Mouse (Mus musculus): ENCODE results near the gene Shmt1. TPM values are rescaled to one million over a fixed set of nuclear protein-coding genes. Genes with fewer than 3 reads are reported as not detected.

Shmt1 gene
- 10 to 100 TPM; 19.5 to 24.9 TPM for polyA plus RNA-seq (2017; shearing (Covaris generic))

GRCm38 (mm10) chr11:60811618-60812017, at the start of gene Shmt1:
Gene Shmt1, minus strand, starts transcription at chr11:60811718.

GRCm38 (mm10) chr11:60830433-60831052, 19.0 kb upstream of the Shmt1 start, which contains the start of gene Dhrs7b:
Gene Dhrs7b, plus strand, starts transcription at chr11:60830631.

GRCm38 (mm10) chr11:60776829-60777740, 34.4 kb downstream of the Shmt1 start, which contains the start of the genes Top3a and Smcr8:
Gene Top3a, minus strand, starts transcription at chr11:60777365.
Gene Smcr8, plus strand, starts transcription at chr11:60777524.

Other genes with a start within 250 kb of the Shmt1 start
- gene Llgl1, start 112.0 kb downstream of the Shmt1 start, polyA plus RNA-seq (2017; shearing (Covaris generic)) = 10 to 100 TPM; 31.0 to 32.5 TPM
- 100 to 1,000 TPM; 104 to 176 TPM for gene Flii, start 84.5 kb downstream of the Shmt1 start, polyA plus RNA-seq (2017; shearing (Covaris generic))
- gene Mief2, start 83.3 kb downstream of the Shmt1 start, polyA plus RNA-seq (2017; shearing (Covaris generic)) = 10 to 100 TPM; 13.6 to 17.9 TPM
- gene Top3a, start 34.4 kb downstream of the Shmt1 start, polyA plus RNA-seq (2017; shearing (Covaris generic)) = 10 to 100 TPM in 1 of 2 experiments, 1 to 10 TPM in 1; 9.9 to 10.6 TPM
- 1 to 10 TPM; 4.9 to 8.7 TPM for gene Smcr8, start 34.2 kb downstream of the Shmt1 start, polyA plus RNA-seq (2017; shearing (Covaris generic))
- gene Dhrs7b, start 18.9 kb upstream of the Shmt1 start, polyA plus RNA-seq (2017; shearing (Covaris generic)) = 10 to 100 TPM; 27.0 to 27.2 TPM
- 10 to 100 TPM; 26.3 to 39.7 TPM for gene Tmem11, start 67.6 kb upstream of the Shmt1 start, polyA plus RNA-seq (2017; shearing (Covaris generic))
- 10 to 100 TPM in 1 of 2 experiments, 1 to 10 TPM in 1; 8.4 to 10.4 TPM for gene Natd1, start 103.0 kb upstream of the Shmt1 start, polyA plus RNA-seq (2017; shearing (Covaris generic))
- gene Map2k3, start 120.3 kb upstream of the Shmt1 start, polyA plus RNA-seq (2017; shearing (Covaris generic)) = 100 to 1,000 TPM in 1 of 2 experiments, 10 to 100 TPM in 1; 65.7 to 124 TPM
- gene Kcnj12, start 210.8 kb upstream of the Shmt1 start, polyA plus RNA-seq (2017; shearing (Covaris generic)) = under 1 TPM in 1 of 2 experiments, not detected in 1; 0.76 TPM

Measured in activated CD4-positive, CD25-positive, alpha-beta regulatory T cell (primary cell).